Mouse (Mus musculus) kidney, postnatal 36 days (tissue): ENCODE measurements around the gene Atp1a3.

Source experiments
- DNase-seq, 2 experiments: peaks; one replicate each; pipeline ENCODE4 v3.0.0; 2021 to 2022; ENCODE audit warnings: mixed read lengths in 2 of 2

The Atp1a3 gene

DNA sequence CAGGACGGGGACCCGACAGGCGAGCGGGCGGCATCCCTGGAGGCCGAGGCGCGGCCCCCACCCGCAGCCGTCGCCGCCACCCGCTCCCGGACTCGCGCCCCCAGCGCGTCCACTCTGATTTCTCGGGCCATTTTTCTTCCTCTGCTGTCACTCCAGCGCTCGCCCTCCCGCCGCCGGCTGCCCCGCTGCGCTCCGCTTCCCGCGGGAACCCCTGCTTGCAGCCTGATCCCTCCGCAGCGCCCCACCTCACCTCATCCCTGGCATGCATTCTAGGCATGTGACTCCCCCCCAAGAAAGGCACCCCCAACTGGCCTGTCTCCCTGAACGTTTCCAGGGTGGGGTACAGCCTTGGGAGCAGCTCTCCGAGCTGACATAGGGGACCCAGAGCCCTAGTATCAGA is 50.5 kb downstream of the Atp1a3 start:
- DNase-seq: no peak

DNA sequence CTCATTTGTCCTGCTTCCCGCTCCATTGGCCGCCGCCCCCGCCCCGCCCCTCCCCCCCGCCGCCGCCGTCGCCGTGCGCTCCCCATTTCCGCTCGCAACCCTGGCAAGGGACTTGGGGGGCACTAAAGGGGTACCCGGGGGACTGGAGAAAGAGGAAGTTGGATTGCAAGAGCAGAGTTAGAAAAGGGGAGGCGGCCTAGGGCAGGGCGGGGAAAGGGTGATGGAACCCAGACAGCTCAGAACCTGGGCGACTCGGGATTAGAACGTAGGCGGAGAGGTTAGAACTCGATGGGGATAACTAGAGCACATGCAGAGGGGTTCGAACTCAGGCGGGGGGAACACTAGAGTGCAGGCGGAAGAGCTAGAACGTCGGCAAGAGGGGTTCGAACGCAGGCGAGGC is 51.3 kb downstream of the Atp1a3 start:
- no peak for DNase-seq

DNA sequence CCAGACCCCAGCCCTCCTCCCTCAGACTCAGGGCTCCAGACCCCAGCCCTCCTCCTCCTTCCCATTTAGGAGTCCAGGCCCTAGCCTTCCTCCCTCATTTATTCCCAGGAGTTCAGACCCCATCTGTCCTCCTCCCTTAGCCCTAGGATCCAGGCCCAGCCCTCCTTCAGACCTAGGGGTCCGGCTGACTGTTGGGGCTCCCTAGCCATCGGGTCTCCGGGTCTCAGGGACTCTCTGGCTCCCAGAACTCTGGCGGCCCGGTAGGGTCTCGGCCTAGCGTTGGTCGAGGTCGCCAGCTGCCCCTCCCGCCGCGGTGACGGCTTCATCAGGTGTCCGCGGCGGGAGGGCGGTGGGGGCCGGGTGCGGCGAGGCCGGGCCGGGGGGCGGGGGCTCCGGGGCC is 51.8 kb downstream of the Atp1a3 start:
- DNase-seq: no peak

DNA sequence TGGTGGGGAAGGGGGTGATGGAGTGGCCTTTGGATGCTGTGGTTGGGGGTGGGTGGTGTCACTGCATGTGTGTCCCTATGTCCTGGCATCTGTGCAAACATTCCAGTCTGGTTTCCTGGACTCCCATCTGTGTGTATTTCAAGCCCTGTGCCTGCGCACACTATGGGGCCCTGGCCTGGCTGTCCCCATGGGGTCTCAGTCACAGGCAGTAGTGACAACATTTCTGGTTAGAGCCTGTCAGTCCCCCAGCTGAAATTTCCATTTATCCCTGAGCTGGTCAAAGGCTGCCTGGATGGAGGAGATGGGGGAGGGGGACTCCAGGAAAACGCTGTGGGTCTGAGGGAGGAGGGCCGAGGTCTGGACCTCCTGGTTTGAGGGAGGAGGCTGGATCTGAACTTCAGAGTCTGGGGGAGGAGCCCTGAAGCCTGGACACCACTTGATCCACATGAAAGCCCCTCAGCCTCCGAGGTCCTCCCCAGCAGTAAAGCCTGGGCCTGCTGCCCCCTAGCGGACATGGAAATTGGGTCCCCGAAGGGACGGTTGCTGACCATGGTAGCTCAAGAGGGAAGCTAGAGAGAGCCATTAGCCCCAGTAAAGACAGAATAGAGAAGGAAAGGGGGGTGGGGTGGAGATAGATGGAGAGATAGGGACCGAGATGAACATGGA is 55.7 kb downstream of the Atp1a3 start:
- peak; percentile 56 to 87 for DNase-seq

DNA sequence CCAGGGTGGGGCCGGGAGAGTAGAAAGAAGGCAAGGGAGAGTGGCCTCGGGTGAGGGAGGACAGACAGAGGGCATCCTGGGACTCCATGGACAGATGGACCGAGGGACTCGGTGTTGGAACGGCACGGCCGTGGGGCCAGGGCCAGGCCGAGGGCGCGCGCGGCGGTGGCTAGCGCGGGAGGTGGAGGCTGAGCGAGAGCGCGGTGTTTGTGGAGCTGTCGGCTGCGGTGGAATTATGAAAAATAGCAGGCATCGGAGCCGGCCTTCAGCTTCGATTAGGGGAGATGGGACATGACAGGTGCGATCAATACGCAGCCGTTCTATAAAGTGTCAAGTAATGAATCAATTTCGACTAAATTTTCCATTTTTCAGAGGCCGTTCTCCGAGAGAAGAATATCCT is 57.0 kb downstream of the Atp1a3 start:
- DNase-seq: no peak

DNA sequence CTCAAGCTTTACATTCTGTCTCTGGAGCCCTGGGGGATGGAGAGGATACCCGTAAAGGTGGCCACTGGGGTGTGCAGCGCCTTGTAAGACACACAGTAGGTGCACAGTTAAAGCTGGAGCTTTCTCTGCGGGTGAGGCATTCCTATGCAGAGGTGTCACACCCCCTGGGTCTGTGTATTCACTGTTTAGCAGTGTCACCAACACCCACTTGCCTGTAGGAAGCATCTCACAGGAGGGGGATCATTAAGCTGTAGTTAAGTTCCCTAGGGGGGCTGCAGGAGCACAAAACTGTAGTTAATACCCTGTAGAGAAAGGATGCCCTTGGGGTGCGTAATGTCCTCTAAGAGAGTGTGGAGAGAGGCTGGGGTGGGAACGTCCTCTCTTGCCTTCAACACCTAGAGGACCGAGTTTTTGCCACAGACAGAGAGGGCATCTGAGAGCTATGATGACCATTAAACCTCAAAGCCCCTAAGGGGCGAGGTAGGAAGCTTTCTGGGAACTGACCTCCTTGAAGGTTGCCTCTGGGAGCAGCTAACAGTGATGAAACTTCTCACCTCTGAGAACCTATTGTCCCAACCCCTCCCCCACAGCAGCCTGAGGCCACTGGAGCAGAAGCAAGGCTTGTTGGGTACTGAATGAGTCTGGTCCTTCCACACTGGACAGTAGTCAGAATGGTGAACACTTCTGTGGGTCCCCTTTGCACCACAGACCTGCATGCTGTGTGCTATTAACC is 58.3 kb downstream of the Atp1a3 start:
- DNase-seq: no peak

DNA sequence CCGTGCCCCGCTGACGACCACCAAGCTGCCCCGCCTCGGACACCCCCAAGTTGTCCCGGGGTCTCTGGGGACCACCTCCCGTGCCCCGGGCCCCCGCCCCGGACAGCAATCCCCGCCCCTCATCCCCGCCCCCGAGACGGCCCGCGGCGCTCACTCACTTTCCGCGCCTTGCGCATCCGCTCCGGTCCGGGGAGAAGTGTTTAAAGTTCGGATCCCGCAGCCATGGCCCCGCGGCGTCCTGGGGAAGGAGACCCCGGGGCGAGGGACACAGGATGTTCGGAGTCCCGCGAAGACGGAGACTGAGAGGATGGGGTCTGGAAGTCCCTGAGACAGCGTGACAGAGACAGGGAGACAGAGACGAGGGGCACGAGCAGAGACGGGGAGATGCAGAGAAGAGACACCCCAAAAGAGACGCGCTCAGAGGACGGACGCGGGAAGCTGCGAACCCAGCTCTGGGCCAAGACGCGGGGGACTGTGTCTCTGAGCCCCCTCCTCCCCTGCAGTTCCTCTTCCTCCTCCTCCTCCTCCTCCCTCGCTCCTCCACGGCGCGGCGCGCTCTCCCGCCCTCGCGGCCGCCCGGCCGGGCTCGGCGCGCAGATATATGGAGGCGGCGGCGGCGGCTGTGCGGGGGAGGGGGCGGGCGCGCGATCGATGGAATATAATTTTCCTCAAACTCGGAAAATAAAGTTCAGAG is 61.4 kb downstream of the Atp1a3 start, which contains the start of gene Gm4881:
Gm4881 (minus strand) TSS at position 238 of the 694 bp plus-strand sequence.
- DNase-seq: no peak

DNA sequence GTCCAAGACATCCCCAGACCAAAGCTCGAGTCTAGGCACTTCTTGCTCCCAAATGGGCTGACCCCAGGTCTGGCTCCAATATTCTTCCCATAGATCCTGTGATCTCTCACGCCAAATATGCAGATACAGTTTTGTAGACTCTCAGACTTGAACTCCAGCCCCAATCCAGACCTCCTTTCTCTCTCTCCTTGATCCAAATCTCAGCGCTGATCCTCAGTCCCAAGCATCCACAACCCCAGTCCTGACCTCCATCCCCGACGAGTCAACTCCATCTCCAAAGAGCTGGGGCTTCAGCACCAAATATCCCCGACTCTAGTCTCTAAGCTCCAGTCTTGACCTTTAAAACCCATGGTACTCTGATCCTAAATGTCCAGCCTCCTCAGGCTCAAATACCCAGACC is 62.1 kb downstream of the Atp1a3 start:
- no peak for DNase-seq

DNA sequence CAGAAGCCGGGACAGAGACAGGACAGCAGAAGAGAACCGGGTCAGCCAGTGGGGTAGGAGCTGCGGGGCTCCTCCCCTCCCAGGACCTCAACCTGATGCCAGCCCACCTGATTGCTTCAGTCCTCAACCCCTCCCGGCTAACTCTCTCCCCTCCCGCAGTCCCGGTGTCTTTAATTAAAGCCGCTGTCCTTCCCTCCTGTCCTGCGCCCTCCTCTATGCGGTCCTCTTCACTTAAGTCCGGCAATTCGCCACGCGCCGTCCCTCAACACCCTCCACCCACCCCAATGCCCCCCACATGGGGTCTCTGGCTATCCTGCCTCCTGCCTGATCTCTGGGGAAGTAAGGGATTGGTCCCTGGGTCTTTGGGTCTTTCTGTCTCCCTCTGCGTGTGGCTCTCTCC is 74.1 kb downstream of the Atp1a3 start:
- DNase-seq: no peak

DNA sequence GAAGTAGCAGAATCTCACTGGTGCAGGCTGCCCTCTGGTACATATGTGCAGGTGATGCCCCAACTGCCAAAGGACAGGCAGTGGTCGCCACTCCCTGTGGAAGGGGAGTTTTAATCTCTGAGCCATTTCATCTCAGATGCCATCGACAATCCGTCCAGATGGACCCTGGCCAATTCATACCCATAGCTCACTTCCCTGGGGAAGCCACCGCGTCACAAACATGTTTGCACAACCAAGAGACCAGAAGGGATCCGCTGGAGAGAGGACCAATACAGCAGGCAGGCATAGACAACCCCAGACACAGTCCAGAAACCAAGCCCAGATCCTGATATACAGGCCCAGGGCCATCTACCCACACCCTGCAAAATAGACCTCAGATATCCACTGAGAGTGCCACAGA is 75.3 kb downstream of the Atp1a3 start:
- no peak for DNase-seq
